Mouse (Mus musculus) forebrain, embryonic 12.5 days (tissue): ENCODE results near the gene Gm6169. TPM values are rescaled to one million over a fixed set of nuclear protein-coding genes. Genes with fewer than 3 reads are reported as not detected.

Experiments used
- polyA plus RNA-seq: library from polyadenylated mRNA; unstranded; fragments of >200 nt; fragmentation: Nextera tagmentation; extraction: Ambion mirVana; gene quantifications from 2 replicates; pipeline ENCODE4 v1.2.1, GENCODE M21; 2016

Gm6169 gene
- polyA plus RNA-seq, 1 experiment from 2014 or later = 1.2 TPM

Other genes starting within 250 kb of the Gm6169 start
- 0.05 and 0.08 TPM in 2 replicates for gene Gcnt4, start 174.5 kb downstream of the Gm6169 start, polyA plus RNA-seq
- not detected in 2 replicates for gene 1700029F12Rik, start 64.9 kb downstream of the Gm6169 start, polyA plus RNA-seq
- gene Fam169a, start 32.0 kb downstream of the Gm6169 start, polyA plus RNA-seq = 12.3 and 12.5 TPM in 2 replicates
- gene Gfm2, start 38.7 kb upstream of the Gm6169 start, polyA plus RNA-seq = 38.7 and 42.0 TPM in 2 replicates
- gene Nsa2, start 38.7 kb upstream of the Gm6169 start, polyA plus RNA-seq = 54.8 and 63.2 TPM in 2 replicates
- gene Hexb, start 99.1 kb upstream of the Gm6169 start, polyA plus RNA-seq = 18.4 and 20.6 TPM in 2 replicates
- gene Enc1, start 141.9 kb upstream of the Gm6169 start, polyA plus RNA-seq = 23.9 and 26.9 TPM in 2 replicates